ENCODE assay signal across 8 mouse cellular contexts in the genomic region with DNA sequence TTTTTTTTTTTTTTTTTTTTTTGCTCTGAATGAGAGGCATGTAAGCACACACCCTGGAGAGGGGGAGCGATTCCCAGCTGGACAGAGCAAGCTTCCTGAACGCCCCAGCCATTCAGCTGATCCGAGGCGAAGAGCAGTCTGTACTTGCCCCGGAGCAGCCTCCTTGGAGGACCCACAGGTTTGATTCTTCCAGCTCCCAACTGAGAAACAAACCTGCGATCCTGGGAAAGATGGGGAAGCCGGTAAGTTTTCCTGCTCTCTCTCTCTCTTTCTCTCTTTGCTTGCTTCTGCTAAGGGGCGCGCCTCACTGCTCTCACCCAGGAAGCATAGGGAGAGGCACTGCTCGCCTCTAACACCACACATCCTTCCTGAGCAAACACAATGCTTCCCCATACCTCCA. TPM values are rescaled to one million over a fixed set of nuclear protein-coding genes. Genes with fewer than 3 reads are reported as not detected.
DNase-seq lines count a peak whose midpoint lies in the region; ATAC-seq and TF ChIP-seq lines count a peak whose summit lies in the region.

TSS of gene Mid1 (plus strand) at position 69 of the 400 bp plus-strand sequence.

- peak within 1 kb of the TSS; percentile 54 for H3K9ac ChIP-seq in heart, postnatal 0 days (replicated peaks; ENCODE audit: low read depth, low read length)

- no peaks in the 10 kb centered on the region for H3K9me3 ChIP-seq in embryonic facial prominence, embryonic 10.5 days
- H3K9me3 ChIP-seq in heart, postnatal 0 days (replicated peaks; ENCODE audit: control insufficient read depth, low read length): no peaks in the 10 kb centered on the region
- no peaks in the 10 kb centered on the region for H3K9me3 ChIP-seq in midbrain, embryonic 10.5 days (replicated peaks)

- H3K4me2 ChIP-seq in heart, postnatal 0 days (ENCODE audit: low read depth, low read length): peak within 1 kb of the TSS; percentile 56

- TF ChIP-seq CTCF in heart, postnatal 0 days (IDR thresholded peaks at IDR 0.05; ENCODE audit: low read depth): no peak

- H3K4me3 ChIP-seq in embryonic facial prominence, embryonic 10.5 days: peak within 1 kb of the TSS; percentile 47
- H3K4me3 ChIP-seq in heart, postnatal 0 days (ENCODE audit: low read depth, low read length): peak within 1 kb of the TSS; percentile 51
- peak within 1 kb of the TSS; percentile 48 for H3K4me3 ChIP-seq in midbrain, embryonic 10.5 days

- H3K27ac ChIP-seq in embryonic facial prominence, embryonic 10.5 days (replicated peaks): peak within 1 kb of the TSS; percentile 75
- H3K27ac ChIP-seq in heart, postnatal 0 days (ENCODE audit: low read depth): peak within 1 kb of the TSS; percentile 63
- peak within 1 kb of the TSS; percentile 76 for H3K27ac ChIP-seq in midbrain, embryonic 10.5 days (replicated peaks)

- H3K36me3 ChIP-seq in embryonic facial prominence, embryonic 10.5 days (replicated peaks): no peaks in the 10 kb centered on the region
- H3K36me3 ChIP-seq in heart, postnatal 0 days (replicated peaks; ENCODE audit: control insufficient read depth, insufficient read depth, low read length): no peaks in the 10 kb centered on the region
- H3K36me3 ChIP-seq in midbrain, embryonic 10.5 days: no peaks in the 10 kb centered on the region

- TF ChIP-seq EP300 in heart, postnatal 0 days (IDR thresholded peaks at IDR 0.05; ENCODE audit: low read depth): no peak

- ATAC-seq in heart, postnatal 0 days (ENCODE audit: insufficient read depth, low read depth): peak; percentile 81

- WGBS in embryonic facial prominence, embryonic 10.5 days: 16% methylated on average over 10 of the region's 10 CpGs
- WGBS in heart, postnatal 0 days: 10% methylated on average over 10 of the region's 10 CpGs
- WGBS in midbrain, embryonic 10.5 days: 16% methylated on average over 10 of the region's 10 CpGs

- no peak for DNase-seq in left cerebral cortex, adult 18-20 months (ENCODE audit: low spot score in 2 of 2)
- DNase-seq in left cerebral cortex, adult 9 months (ENCODE audit: low spot score in 2 of 2): no peak
- peak; percentile 50 for DNase-seq in embryonic facial prominence, embryonic 10.5 days (ENCODE audit: low spot score)
- peak; percentile 22 for DNase-seq in heart, postnatal 0 days (ENCODE audit: low spot score)
- no peak for DNase-seq in left cerebral cortex, postnatal 14 days (ENCODE audit: low spot score in 2 of 2)
- DNase-seq in midbrain, embryonic 10.5 days (ENCODE audit: low spot score): peak; percentile 22
- DNase-seq in urinary bladder, postnatal 36 days (ENCODE audit: low spot score in 2 of 2): peak; percentile 6 to 13
- no peak for DNase-seq in cerebellum, adult 11 months

- H3K27me3 ChIP-seq in embryonic facial prominence, embryonic 10.5 days (replicated peaks; ENCODE audit: low read depth, poor library complexity, severe bottlenecking): peaks cover 75% of the 10 kb centered on the region
- no peaks in the 10 kb centered on the region for H3K27me3 ChIP-seq in heart, postnatal 0 days (ENCODE audit: control insufficient read depth, insufficient read depth, low read length)
- peaks cover 96% of the 10 kb centered on the region for H3K27me3 ChIP-seq in midbrain, embryonic 10.5 days (ENCODE audit: low read depth, poor library complexity, severe bottlenecking)

- H3K4me1 ChIP-seq in embryonic facial prominence, embryonic 10.5 days: no peaks in the 10 kb centered on the region
- no peaks in the 10 kb centered on the region for H3K4me1 ChIP-seq in heart, postnatal 0 days (ENCODE audit: control insufficient read depth, insufficient read depth)
- no peaks in the 10 kb centered on the region; the same call in 1 of the 2 replicates for H3K4me1 ChIP-seq in midbrain, embryonic 10.5 days

- intact Hi-C loops in left cerebral cortex, postnatal 14 days (cut with DNase I): no loop called here

RNA-seq across cellular contexts. Expression of gene Mid1, which starts in this region (rescaled TPM):
- 10 to 100 TPM; 15.1 to 16.0 TPM for total RNA-seq in left cerebral cortex, adult 18-20 months (2021)
- polyA plus RNA-seq in embryonic facial prominence, embryonic 10.5 days (2016; fragmentation: Nextera tagmentation; extraction: Ambion mirVana): 16.0 and 18.6 TPM in 2 replicates
- 10.6 TPM in 2 replicates for total RNA-seq in heart, postnatal 0 days (2014; rRNA removed; ENCODE audit: low replicate concordance)
- 2.8 and 2.9 TPM in 2 replicates for polyA plus RNA-seq in heart, postnatal 0 days (2015; fragmentation: Nextera tagmentation; extraction: Ambion mirVana)
- total RNA-seq in left cerebral cortex, postnatal 14 days (2021): 10 to 100 TPM; 13.4 to 23.2 TPM
- polyA plus RNA-seq in midbrain, embryonic 10.5 days (2016; fragmentation: Nextera tagmentation; extraction: Ambion mirVana): 22.4 and 24.1 TPM in 2 replicates

Comparison
In these comparisons a context has a peak if more than half of its experiments do, and no peak if none do; other contexts are left out.
1. DNase-seq: peak in embryonic facial prominence, embryonic 10.5 days (single experiment), heart, postnatal 0 days (single experiment), midbrain, embryonic 10.5 days (single experiment) and urinary bladder, postnatal 36 days (2 of 2); none in left cerebral cortex, adult 18-20 months (0 of 2), left cerebral cortex, adult 9 months (0 of 2), left cerebral cortex, postnatal 14 days (0 of 2) and cerebellum, adult 11 months (single experiment).
2. Peak in every context shown above with its lines, with median percentiles within 50 percentile points of each other: H3K27ac ChIP-seq and H3K4me3 ChIP-seq.